Mouse (Mus musculus) activated CD4-positive, CD25-positive, alpha-beta regulatory T cell, adult 4 months (primary cell): ENCODE results near the gene Asic3. TPM values are rescaled to one million over a fixed set of nuclear protein-coding genes. Genes with fewer than 3 reads are reported as not detected.
"Not testable (repeated sequence)": the region's sequence is repeated elsewhere in the genome, so short reads cannot be mapped to it uniquely, and the experiment has no call there.

Experiments
- ATAC-seq: one replicate; pipeline ENCODE4 v1.8.0; 2017
- polyA plus RNA-seq, 2 experiments: library from polyadenylated mRNA; unstranded; fragments of 100-300 nt; shearing (Covaris generic); gene quantifications; one replicate each; pipeline ENCODE4 v1.2.1; 2017

The Asic3 gene
- polyA plus RNA-seq, 2 experiments from 2014 or later: 0.85 TPM; not detected in 1

- no peak for ATAC-seq
These were observed 24.8 kb upstream of the Asic3 start for GRCm38 (mm10) chr5:24388246-24388915.

DNA sequence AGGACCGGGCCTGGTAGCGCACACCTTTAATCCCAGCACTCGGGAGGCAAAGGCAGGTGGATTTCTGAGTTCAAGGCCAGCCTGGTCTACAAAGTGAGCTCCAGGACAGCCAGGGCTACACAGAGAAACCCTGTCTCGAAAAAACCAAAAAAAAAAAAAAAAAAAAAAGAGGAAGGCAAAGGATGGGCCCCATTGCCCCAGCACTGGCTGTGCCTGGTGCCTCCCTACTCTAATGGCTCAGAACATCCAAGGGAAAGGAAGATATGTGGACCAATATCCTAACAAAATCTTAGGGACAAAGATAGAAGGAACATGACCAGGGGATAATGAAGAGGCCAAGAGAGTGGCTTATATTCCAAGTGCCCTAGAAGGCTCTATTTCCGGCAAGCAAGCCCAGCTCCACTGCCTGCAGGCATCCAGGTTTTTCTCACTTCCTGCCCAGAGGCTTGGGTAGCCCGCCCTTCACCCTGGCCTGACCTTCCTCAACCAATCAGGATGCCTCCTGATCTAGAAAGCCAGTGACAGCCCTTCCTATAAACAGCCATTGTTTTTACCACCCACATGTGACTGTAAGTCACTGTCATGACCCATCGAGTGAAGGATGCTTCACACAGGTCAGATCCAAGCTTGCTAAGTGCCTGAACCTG lies 24.1 kb upstream of the Asic3 start:
- peak; percentile 52 for ATAC-seq

DNA sequence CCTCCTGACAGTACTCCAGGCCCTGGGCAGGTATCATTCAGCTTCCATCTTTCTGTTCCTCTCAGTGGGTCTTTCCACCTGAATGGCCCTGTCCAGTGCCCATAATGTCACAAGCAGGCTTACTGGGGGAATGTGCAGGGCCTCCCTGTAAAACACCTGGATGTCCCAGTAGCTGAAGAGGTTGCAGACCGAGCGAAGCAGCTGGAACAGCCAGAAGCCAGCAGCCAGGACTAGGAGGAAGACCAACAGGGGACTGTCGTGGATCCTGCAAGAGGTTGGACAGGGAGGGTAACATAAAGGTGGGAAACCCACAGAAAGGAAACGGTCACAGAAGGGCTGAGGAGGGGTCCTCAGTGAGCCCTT lies 23.6 kb upstream of the Asic3 start:
- ATAC-seq: no peak

GRCm38 (mm10) chr5:24391864-24392263 lies 21.3 kb upstream of the Asic3 start, which contains the start of gene Atg9b:
Gene Atg9b, minus strand, starts transcription at chr5:24392143.
- ATAC-seq: no peak

DNA sequence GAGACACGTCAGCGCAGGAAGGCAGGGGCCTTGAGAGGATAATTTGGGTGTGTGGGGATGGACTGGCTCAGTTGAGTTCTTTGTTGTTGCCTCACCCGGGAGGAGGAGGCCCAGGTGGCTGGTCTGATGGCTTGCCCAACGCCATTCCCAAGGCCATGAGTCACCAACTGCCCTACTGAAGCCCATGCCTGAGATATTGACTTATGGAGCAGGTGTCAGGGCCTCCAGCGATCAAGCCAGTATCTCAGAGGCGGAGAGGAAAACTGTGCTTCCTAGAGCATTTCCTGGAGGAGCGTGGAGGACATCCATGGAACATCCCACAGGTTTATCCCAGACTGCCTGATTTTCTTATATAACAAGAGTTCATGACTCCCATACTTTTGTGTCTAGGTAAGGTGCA lies 20.5 kb upstream of the Asic3 start:
- ATAC-seq: no peak

DNA sequence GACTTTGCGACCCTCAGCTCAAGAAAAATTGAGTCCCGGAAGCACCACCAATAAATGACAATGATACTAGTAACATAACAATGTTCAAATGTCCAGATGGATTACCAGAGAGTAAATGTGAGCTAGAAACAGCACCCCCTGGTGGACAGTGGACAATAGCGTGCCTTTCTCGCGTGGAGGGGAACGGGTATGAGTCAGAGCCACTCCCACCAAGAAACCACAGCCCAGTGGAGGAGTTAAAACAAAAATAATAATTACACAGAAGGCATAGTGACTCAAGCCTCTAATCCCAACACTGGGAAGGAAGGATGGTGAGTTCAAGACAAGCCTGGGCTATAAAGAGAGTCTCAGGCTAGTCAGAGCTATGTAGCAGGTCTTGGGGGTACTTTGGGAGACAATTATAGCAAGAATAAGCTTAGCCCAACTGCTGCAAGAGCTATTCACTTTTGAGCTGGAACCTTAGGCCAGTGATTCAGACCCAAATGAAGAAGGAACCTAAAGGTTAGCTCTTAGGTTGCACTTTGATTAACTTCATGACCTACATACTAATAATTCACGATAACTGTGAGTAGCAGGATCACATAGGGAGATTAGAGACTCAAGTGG lies 19.7 kb upstream of the Asic3 start, which contains the start of gene Abcb8:
TSS of gene Abcb8 (plus strand) at position 272 of the 606 bp plus-strand sequence.
- ATAC-seq: peak; percentile 57

DNA sequence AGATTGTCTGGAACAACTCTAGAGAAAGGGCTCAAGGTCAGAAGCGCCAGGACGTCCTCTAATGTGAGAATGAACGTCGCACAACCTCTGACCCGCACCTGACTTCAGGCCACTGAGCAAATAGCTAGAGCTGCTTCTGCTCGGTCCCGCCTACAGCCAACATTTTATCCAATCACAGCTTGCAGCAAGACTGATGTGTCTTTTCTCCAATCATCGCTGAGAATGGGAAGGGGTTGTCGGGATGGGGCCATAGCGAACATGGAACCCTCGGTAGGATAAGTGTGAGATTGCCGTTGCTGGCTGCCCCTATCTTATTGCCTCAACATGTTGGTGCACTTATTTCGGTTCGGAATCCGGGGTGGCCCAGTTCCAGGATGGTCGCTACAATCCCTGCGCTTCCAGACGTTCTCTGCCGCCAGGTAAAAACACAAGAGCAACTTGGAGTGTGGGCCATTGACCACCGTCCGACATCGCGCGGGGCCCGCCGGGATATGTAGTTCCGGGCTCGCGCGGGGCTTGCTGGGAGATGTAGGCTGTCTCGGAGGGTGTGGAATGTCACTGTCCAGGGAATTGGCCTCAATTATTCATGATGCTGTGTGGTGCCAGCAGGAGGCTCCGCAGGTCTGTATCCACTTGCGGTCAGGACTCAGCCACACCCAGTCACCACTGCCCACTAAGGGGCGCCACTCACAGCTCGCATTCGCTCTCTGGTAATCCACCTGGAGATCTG lies 18.9 kb upstream of the Asic3 start:
- peak; percentile 83 for ATAC-seq

GRCm38 (mm10) chr5:24396254-24396653 lies 16.9 kb upstream of the Asic3 start:
- not testable (repeated sequence) for ATAC-seq

- ATAC-seq: no peak
These were observed 13.5 kb upstream of the Asic3 start for GRCm38 (mm10) chr5:24399686-24400085.

DNA sequence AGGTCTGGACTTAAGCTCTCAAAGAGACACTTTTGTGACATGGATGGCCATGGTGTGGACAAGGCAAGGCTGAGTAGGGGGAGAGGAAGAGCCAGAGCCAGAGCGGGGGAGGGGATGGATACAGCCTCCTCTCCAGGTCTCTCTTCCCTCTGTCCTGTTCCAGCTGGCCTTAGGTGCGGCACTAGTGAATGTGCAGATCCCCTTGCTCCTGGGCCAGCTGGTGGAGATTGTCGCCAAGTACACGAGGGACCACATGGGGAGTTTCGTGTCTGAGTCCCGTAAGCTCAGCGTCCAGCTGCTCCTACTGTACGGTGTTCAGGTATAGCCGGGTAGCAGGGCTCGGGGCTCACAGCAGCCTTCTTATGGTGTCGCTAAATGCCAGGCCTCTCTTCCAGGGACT lies 12.8 kb upstream of the Asic3 start:
- no peak for ATAC-seq

- ATAC-seq: no peak
These were observed 12.1 kb upstream of the Asic3 start for GRCm38 (mm10) chr5:24400911-24401605.

DNA sequence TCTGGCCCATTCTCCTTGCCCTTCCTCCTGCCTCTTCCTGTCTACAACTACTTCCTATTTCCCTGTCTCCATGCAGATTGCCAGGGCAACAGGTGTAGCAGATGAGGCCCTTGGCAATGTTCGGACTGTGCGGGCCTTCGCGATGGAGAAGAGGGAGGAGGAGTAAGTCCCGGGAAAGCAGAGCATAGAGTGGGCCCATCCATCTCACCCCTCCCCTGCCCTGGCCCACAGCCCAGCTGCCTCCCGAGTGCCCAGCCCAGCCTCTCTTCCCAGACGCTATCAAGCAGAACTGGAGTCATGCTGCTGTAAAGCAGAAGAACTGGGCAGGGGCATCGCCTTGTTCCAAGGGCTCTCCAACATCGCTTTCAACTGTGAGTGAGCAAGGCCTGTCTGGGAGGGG lies 11.2 kb upstream of the Asic3 start:
- ATAC-seq: no peak

GRCm38 (mm10) chr5:24404594-24405360 lies 8.4 kb upstream of the Asic3 start:
- no peak for ATAC-seq

GRCm38 (mm10) chr5:24405389-24405876 lies 7.8 kb upstream of the Asic3 start:
- ATAC-seq: no peak

DNA sequence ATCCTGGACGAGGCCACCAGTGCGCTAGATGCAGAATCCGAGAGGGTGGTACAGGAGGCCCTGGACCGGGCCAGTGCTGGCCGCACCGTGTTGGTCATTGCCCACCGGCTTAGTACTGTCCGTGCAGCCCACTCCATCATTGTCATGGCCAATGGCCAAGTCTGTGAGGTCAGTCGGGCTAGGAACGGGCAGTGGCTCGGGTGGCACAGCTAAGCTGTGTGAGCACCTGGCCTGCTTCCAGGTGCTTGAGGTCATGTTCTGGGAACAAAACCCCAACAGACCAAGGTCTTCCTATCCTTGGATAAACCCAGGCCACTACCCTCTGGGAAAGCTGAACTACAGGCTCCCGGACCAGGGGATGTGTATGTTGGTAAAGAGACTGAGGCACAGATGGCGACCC lies 4.5 kb upstream of the Asic3 start:
- ATAC-seq: no peak

- no peak for ATAC-seq
These were observed 3.7 kb upstream of the Asic3 start for GRCm38 (mm10) chr5:24409466-24409865.

DNA sequence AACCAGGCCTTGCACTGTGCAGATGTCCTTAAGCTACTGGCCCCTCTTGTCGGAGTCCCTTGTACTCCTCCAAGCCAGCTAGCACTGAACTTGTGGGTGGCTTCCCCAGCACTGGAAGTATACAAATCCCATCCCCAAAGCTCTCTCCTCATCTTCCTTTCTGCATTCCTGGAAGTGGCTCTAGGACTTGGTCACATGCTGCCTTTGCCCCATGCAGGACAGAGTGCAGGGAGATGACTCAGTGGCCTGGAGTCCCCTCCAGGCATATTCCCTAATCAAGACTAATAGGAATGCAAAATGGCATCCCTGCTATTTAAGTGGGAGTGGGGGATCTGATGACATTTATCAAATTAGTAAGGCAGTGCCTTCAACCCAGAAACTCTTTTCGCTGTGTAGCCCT lies 1.1 kb upstream of the Asic3 start:
- ATAC-seq: no peak

DNA sequence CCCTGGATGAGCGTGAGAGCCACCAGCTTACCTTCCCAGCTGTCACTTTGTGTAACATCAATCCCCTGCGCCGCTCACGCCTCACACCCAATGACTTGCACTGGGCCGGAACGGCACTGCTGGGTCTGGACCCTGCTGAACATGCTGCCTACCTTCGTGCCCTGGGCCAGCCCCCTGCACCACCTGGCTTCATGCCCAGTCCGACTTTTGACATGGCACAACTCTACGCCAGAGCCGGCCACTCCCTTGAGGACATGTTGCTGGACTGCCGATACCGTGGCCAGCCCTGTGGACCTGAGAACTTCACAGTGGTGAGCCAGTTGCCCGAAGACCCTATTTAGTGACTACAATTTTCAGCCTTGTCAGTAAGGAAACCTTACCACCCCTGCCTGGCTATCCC lies 746 bp downstream of the Asic3 start:
- no peak for ATAC-seq

GRCm38 (mm10) chr5:24416222-24416736 lies 3.1 kb downstream of the Asic3 start:
- peak; percentile 91 for ATAC-seq

DNA sequence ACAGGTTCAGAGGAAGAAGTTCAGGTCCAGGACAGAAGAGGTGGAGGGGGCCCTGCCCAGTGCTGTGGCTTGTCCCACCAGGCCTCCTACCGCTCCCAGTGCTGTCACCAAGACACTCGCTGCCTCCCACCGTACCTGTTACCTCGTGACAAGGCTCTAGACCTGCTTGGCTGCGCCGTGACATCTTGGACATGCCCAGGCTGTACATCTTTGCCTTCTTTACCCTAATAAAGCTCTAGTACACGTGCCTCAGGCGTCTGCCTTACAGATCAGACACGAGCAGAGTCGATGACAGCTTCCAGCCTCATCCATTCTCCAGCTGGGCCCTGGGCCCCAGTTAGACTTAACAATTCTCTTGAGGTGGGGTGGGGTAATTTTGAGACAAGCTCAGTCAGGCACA lies 4.4 kb downstream of the Asic3 start:
- ATAC-seq: no peak

DNA sequence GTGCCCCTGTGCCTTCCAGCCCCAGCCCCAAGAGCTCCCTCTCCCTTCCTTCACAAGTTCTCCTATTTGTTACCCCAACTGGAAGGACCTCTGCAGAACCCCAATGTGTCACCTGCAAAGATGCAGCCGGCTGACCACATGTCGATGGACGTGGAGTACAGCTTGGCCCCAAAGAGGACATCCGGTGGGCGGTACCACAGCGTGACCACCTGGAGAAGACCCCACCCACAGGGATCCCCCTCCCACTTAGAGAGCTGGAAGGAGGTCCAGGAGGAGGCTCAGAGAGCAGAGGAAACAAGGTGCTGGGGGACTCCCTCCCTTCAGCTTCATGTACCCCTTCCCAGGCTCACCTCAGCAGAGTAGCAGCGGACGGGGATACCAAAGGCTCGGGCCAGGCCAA lies 7.2 kb downstream of the Asic3 start:
- no peak for ATAC-seq
